Mouse (Mus musculus): ENCODE measurements around the gene 1700013F07Rik. TPM values are rescaled to one million over a fixed set of nuclear protein-coding genes. Genes with fewer than 3 reads are reported as not detected.
"Not testable (repeated sequence)": the region's sequence is repeated elsewhere in the genome, so short reads cannot be mapped to it uniquely, and the experiment has no call there.

Gene 1700013F07Rik
- total RNA-seq, 2 experiments from 2014 or later = not detected

- peak; percentile 88 for ATAC-seq (replicated peaks; ENCODE audit: poor library complexity, severe bottlenecking)
These were observed 3.4 kb downstream of the 1700013F07Rik start for GRCm38 (mm10) chr3:108537303-108537702.

DNA sequence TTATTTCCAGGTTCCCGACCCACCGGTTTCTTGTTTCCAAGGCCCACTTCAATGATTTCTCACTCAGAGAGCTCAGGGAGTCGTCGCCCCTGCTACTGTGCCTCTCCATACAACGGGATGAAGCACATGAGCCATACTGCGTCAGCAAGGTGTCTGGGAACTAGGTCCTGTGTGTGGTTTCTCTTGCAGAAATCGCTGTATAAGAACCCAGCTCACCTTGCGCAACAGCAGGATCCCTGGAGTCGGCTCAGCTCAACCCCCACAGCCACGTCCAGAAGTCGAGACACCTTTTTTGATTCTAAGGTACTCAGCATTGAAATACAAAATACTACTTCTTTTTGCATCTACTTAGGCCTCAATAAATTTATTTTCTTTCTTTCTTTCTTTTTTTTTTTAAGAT is 8.3 kb downstream of the 1700013F07Rik start:
- ATAC-seq (replicated peaks; ENCODE audit: poor library complexity, severe bottlenecking) = no peak

- ATAC-seq (replicated peaks; ENCODE audit: poor library complexity, severe bottlenecking) = no peak; the same call in 1 of the 2 replicates
These were observed 20.2 kb downstream of the 1700013F07Rik start for GRCm38 (mm10) chr3:108554111-108554561.

GRCm38 (mm10) chr3:108554587-108555312 is 20.8 kb downstream of the 1700013F07Rik start:
- ATAC-seq (replicated peaks; ENCODE audit: poor library complexity, severe bottlenecking) = peak; percentile 99

DNA sequence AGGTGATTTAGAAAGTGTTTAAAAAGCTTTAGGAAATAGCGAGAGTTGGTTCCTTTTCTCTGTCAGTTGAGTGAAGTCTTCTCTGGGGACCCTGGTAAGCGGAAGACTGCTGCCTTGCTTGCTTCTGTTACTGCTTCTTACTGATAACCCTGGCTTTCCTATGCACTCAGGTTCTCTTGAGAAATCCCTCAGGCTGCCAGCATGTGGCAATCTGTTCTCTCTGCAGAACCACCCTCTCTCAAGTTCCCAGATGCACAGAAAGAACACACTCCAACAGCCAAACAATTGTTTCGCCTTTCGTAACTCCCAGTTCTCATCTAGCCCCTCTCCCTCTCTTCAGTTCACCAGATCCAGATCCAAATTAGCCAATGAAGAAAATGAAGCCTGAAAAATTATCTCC is 23.9 kb downstream of the 1700013F07Rik start:
- ATAC-seq (replicated peaks; ENCODE audit: poor library complexity, severe bottlenecking) = no peak

DNA sequence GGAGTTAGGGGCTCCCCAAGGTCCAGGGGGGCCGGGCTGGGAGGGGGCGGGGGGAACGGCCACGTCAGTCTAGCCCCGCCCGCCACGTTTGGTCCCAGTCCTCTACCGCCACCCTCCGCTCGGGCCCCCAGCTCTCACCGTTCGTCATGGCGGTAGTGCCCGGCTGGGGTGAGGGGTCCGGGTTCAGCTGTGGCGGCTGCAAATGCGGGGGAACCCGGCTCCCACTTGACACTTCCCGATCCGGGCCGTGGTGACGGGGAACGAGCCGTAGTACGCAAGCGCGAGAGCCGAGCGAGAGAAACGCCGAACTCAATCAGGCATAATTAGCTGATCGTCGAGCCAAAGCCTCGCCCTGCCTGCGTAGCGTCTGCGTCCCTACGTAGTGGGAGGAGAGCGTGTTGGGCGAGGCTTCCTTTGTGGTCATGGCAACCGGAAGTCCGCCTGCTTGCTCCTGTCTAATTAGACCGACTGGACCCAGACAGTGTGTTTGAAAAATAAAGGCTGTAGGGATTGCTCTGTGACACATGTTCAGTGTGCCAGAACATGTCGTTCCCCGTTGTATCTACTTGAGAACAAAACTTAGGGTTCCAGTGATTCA is 28.3 kb downstream of the 1700013F07Rik start, which contains the start of gene Tmem167b:
Gene Tmem167b, minus strand, starts transcription at position 334 of the 598 bp plus-strand sequence.
- ATAC-seq (replicated peaks; ENCODE audit: poor library complexity, severe bottlenecking) = peak; percentile 89

DNA sequence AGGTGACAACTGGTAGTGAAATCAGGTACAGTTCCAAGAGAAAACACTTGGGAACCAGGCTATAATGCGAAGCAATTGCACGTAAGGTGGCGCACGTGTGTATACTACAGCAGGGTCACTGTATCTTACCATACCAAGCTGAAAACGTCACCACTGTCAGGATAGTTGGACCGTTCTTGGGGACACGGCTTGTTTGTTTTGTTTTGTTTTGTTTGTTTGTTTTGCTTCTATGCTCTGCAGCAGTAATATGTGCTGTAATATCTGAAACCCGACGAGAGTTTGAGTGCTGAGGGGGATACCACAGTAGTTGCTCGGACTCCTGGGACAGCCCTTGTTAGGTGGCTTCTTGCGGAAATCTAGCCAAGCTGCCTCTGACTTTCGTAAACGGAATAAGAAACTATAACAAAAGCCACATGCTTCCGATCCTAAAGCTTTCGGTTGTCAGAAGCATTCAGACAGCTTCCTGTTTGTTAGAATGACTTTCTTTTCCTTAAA is 28.9 kb downstream of the 1700013F07Rik start:
- ATAC-seq (replicated peaks; ENCODE audit: poor library complexity, severe bottlenecking) = peak; percentile 47

DNA sequence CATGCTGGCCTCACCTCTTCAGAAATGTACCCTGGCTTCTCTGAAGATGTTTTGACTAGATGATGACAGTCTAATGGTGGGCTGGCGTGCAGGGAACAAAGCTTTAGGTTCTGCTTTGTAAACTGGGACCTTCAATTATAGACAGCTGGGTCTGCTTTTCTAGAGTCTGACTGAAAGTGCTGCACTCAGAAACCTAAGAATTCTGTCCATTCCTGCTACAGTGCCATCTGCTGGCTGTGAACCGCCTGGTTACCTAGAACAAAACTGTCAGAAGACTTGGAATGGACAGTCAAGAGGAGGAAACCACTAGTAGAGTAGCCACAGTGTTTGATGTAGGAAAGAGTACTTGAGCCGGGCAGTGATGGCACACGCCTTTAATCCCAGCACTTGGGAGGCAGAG is 29.4 kb downstream of the 1700013F07Rik start:
- peak; percentile 46 for ATAC-seq (replicated peaks; ENCODE audit: poor library complexity, severe bottlenecking)

GRCm38 (mm10) chr3:108567990-108568877 is 34.3 kb downstream of the 1700013F07Rik start:
- no peak for ATAC-seq (replicated peaks; ENCODE audit: poor library complexity, severe bottlenecking)

DNA sequence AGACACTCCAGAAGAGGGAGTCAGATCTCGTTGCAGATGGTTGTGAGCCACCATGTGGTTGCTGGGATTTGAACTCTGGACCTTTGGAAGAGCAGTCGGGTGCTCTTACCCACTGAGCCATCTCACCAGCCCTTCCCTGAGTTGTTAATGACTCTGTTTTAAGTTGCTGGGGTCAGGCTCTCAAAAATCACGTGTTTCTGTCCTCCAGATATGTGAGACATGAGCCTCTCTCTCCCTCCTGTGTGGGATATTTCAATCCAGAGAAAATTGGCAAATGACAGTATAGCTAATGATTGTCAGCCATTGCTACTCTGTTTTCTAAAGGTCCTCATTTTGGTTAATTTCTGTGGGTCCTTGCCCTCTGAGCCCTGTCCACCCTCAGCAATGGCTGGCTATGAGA is 35.7 kb downstream of the 1700013F07Rik start:
- not testable (repeated sequence) for ATAC-seq (replicated peaks; ENCODE audit: poor library complexity, severe bottlenecking)

DNA sequence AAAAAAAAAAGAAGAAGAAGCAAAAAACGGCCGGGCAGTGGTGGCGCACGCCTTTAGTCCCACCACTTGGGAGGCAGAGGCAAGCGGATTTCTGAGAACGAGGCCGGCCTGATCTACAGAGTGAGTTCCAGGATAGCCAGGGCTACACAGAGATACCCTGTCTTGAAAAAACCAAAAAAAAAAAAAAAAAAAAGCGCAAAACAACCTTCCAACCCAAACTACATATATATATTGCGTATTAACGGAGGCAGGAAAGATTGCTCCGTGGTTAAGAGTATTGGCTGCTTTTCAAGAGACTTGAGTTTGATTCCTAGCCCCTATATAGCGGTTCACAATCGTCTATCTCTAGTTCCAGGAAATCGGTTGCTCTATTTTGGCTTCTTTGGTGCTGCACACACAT is 36.9 kb downstream of the 1700013F07Rik start:
- no peak for ATAC-seq (replicated peaks; ENCODE audit: poor library complexity, severe bottlenecking)

GRCm38 (mm10) chr3:108571443-108572294 is 37.7 kb downstream of the 1700013F07Rik start, which contains the start of gene Taf13:
Gene Taf13, plus strand, starts transcription at chr3:108571698.
- ATAC-seq (replicated peaks; ENCODE audit: poor library complexity, severe bottlenecking) = peak; percentile 96

DNA sequence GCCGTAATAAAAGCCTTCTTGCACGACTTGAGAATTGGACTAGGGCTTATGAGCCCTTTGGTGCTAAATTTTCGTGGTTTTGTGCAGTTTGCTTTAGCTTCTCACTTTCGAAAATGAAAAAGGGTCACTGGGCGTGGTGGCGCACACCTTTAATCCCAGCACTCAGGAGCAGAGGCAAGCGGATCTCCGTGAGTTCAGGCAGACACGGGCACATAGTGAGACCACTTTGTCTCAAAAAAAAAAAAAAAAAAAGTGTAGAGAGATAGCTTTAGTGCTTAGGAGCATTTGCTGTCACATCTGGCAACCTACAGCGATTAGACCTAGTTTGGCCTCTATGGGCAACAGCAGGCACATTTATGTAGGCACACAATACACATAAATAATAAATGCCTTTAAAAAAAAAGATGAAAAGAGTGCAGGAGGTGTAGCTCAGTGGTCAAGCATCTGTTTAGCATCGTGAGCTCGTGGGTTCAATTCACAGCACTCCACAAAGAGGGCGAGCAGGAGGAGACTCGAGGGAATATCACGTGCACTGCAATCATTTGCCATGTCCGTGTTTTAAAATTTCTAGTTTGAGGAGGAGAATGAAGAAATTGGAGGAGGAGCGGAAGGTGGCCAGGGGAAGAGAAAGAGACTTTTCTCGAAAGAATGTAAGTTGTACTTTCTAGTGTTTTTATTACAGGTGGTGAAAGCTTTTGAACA is 38.5 kb downstream of the 1700013F07Rik start:
- ATAC-seq (replicated peaks; ENCODE audit: poor library complexity, severe bottlenecking) = no peak

DNA sequence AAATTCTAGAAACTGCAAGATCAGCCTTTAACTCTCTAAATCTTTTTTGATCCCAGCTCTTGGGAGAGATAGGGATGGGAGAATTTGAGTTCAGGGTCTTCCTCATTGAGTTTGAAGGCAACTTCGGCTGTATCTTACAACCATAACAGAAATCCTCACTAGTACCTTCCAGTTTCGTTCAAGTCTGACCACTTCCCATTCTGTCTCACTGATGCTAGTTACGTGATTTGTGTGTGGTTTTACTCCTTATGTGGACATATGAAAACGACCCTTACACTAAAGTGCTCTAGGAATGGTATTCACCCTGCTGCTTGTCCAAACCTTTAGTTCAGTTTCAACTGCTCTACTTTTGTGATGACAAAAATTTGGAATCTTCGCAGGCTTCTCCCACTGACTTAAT is 40.1 kb downstream of the 1700013F07Rik start:
- peak; percentile 63 for ATAC-seq (replicated peaks; ENCODE audit: poor library complexity, severe bottlenecking)

DNA sequence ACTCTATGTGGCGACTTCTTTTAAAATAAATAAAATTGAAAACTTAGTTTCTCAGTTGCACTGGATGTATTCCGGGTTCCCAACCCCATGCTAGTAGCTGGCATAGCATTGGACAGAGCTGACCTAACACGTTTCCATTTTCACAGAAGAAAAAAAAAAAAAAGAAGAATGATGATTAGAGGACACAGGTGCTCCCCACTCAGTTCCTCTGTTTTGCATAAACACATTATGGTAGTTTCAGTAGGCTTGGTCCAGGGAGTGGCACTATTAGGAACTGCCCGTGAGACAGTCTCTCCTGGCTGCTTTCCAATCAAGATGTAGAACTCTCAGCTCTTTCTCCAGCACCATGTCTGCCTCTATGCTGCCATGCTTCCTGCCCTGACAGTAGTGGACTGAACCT is 50.6 kb downstream of the 1700013F07Rik start:
- no peak for ATAC-seq (replicated peaks; ENCODE audit: poor library complexity, severe bottlenecking)

DNA sequence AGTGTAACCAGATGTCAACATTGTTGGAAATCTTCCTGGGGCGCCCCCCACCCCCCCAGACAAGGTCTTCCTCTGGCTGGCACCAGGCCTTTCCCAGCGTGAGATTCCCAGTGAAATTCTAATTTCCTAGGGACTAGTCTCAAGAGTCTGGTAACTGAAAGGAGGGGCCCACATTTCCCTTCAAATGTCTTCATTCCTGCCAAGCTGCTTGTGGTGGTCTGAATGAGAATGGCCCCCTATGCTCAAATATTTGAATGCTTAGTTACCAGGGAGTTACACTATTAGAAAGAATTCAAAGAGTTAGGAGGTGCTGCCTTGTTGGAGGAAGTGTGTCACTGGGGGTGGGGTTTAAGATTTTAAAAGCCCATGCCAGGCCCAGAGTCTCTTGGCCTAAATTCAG is 54.5 kb downstream of the 1700013F07Rik start:
- no peak for ATAC-seq (replicated peaks; ENCODE audit: poor library complexity, severe bottlenecking)

- ATAC-seq (replicated peaks; ENCODE audit: poor library complexity, severe bottlenecking) = peak; percentile 99
These were observed 57.0 kb downstream of the 1700013F07Rik start, which contains the start of gene Wdr47 for GRCm38 (mm10) chr3:108590786-108591529. Gene Wdr47, plus strand, starts transcription at chr3:108591279.
